Mouse (Mus musculus): ENCODE results near the gene Gm5089. TPM values are rescaled to one million over a fixed set of nuclear protein-coding genes. Genes with fewer than 3 reads are reported as not detected.

The Gm5089 gene
- polyA plus RNA-seq, 1 experiment from 2014 or later, result 2.1 TPM

GRCm38 (mm10) chr14:122386281-122387130 lies 64.4 kb downstream of the Gm5089 start:
- no peak overlapping the region for H3K4me2 ChIP-seq
- no peak for ATAC-seq (ENCODE audit: low FRiP score)
- no peak overlapping the region for H3K9ac ChIP-seq
- H3K4me1 ChIP-seq, result peaks cover 26% of the 10 kb centered on the region
- H3K27ac ChIP-seq, result no peak overlapping the region
- 89% methylated on average over 17 of the region's 17 CpGs for WGBS
- H3K9me3 ChIP-seq, result no peaks in the 10 kb centered on the region
- peaks cover 30% of the 10 kb centered on the region for H3K27me3 ChIP-seq
- no peak overlapping the region for H3K4me3 ChIP-seq (replicated peaks)
- no peaks in the 10 kb centered on the region for H3K36me3 ChIP-seq (replicated peaks)

GRCm38 (mm10) chr14:122385758-122386157 lies 65.2 kb downstream of the Gm5089 start:
- peaks cover 33% of the 10 kb centered on the region for H3K27me3 ChIP-seq
- WGBS, result 95% methylated on average over 5 of the region's 5 CpGs
- no peak overlapping the region for H3K4me2 ChIP-seq
- H3K4me3 ChIP-seq (replicated peaks), result no peak overlapping the region
- H3K9me3 ChIP-seq, result no peaks in the 10 kb centered on the region
- ATAC-seq (ENCODE audit: low FRiP score), result no peak
- peaks cover 30% of the 10 kb centered on the region for H3K4me1 ChIP-seq
- H3K36me3 ChIP-seq (replicated peaks), result no peaks in the 10 kb centered on the region
- H3K9ac ChIP-seq, result no peak overlapping the region
- no peak overlapping the region for H3K27ac ChIP-seq

GRCm38 (mm10) chr14:122385238-122385534 lies 65.7 kb downstream of the Gm5089 start:
- 75% methylated on average over 3 of the region's 3 CpGs for WGBS
- H3K4me2 ChIP-seq, result peak overlapping the region; percentile 32; the same call in 1 of the 2 replicates

More at GRCm38 (mm10) chr14:122385238-122385534, 65.7 kb downstream of the Gm5089 start:
- no peaks in the 10 kb centered on the region for H3K9me3 ChIP-seq
- peaks cover 32% of the 10 kb centered on the region for H3K4me1 ChIP-seq
- H3K36me3 ChIP-seq (replicated peaks), result no peaks in the 10 kb centered on the region
- 0 out of 2 replicates have a peak overlapping the region, but pooled peaks have one; percentile 29 for H3K9ac ChIP-seq
- ATAC-seq (ENCODE audit: low FRiP score), result no peak
- no peak overlapping the region; the same call in 1 of the 2 replicates for H3K27ac ChIP-seq
- H3K27me3 ChIP-seq, result peaks cover 33% of the 10 kb centered on the region
- H3K4me3 ChIP-seq (replicated peaks), result no peak overlapping the region

Other genes starting within 250 kb of the Gm5089 start
- 18.6 and 25.8 TPM in 2 replicates for gene Zic5, start 14.6 kb upstream of the Gm5089 start, polyA plus RNA-seq (2016; fragmentation: Nextera tagmentation; extraction: Ambion mirVana)
- gene Zic2, start 24.3 kb upstream of the Gm5089 start, polyA plus RNA-seq (2016; fragmentation: Nextera tagmentation; extraction: Ambion mirVana), result 12.7 and 16.3 TPM in 2 replicates
- 0.36 and 0.59 TPM in 2 replicates for gene Gm10837, start 39.5 kb upstream of the Gm5089 start, polyA plus RNA-seq (2016; fragmentation: Nextera tagmentation; extraction: Ambion mirVana)
- 34.7 and 38.6 TPM in 2 replicates for gene Pcca, start 83.2 kb upstream of the Gm5089 start, polyA plus RNA-seq (2016; fragmentation: Nextera tagmentation; extraction: Ambion mirVana)

Measured in forebrain, embryonic 12.5 days (tissue).